Mouse (Mus musculus) midbrain, embryonic 14.5 days (tissue): Measurements from ENCODE around the gene Spata31d1b. TPM values are rescaled to one million over a fixed set of nuclear protein-coding genes. Genes with fewer than 3 reads are reported as not detected.

Experiments
- ATAC-seq: fragments of 200-750 bp; cut with Nextera tagmentation; 2 replicates; pipeline ENCODE4 v1.8.0; 2017; ENCODE audit warnings: moderate number of reproducible peaks, moderate library complexity; ENCODE audit not compliant: low FRiP score, low TSS enrichment
- DNase-seq: peaks from one replicate; pipeline ENCODE4 v3.0.0-alpha.2; 2015
- H3K27ac ChIP-seq: fragments of 300-500 bp; sonication (generic); replicated peaks from 2 replicates; pipeline ENCODE4 v1.5.1; 2014; ENCODE audit warnings: mild to moderate bottlenecking, low read depth, low read length, moderate library complexity
- H3K27me3 ChIP-seq: fragments of 300-500 bp; sonication (generic); 2 replicates; pipeline ENCODE4 v1.6.1; 2014; ENCODE audit warnings: low read length, control low read depth, mixed read lengths; ENCODE audit not compliant: control insufficient read depth, insufficient read depth
- H3K36me3 ChIP-seq: fragments of 300-500 bp; sonication (generic); 2 replicates; pipeline ENCODE4 v1.6.1; 2014; ENCODE audit warnings: low read length, control low read depth; ENCODE audit not compliant: control insufficient read depth, insufficient read depth
- H3K4me1 ChIP-seq: fragments of 300-500 bp; sonication (generic); 2 replicates; pipeline ENCODE4 v1.6.1; 2014; ENCODE audit warnings: mild to moderate bottlenecking, antibody characterized with exemption, low read length, control low read depth; ENCODE audit not compliant: control insufficient read depth, insufficient read depth
- H3K4me2 ChIP-seq: fragments of 300-500 bp; sonication (generic); 2 replicates; pipeline ENCODE4 v1.6.1; 2014; ENCODE audit warnings: mild to moderate bottlenecking, low read length, moderate library complexity
- H3K4me3 ChIP-seq: fragments of 300-500 bp; sonication (generic); replicated peaks from 2 replicates; pipeline ENCODE4 v1.5.1; 2014; ENCODE audit warnings: low read depth, low read length
- H3K9ac ChIP-seq: fragments of 300-500 bp; sonication (generic); replicated peaks from 2 replicates; pipeline ENCODE4 v1.6.1; 2014; ENCODE audit warnings: mild to moderate bottlenecking, low read length, moderate library complexity
- H3K9me3 ChIP-seq: fragments of 300-500 bp; sonication (generic); 2 replicates; pipeline ENCODE4 v1.6.1; 2016; ENCODE audit warnings: low read length, control low read depth, mixed read lengths; ENCODE audit not compliant: control insufficient read depth
- WGBS: fragments of 180-500 bp; shearing (Covaris S2); extraction: QIAGEN DNeasy Blood & Tissue Kit; methylation state at CpG from one replicate; pipeline ENCODE4 v1.1.7; 2014; 5-methylcytosine and 5-hydroxymethylcytosine counted together
- polyA plus RNA-seq: library from polyadenylated mRNA; unstranded; fragments of >200 nt; fragmentation: Nextera tagmentation; extraction: Ambion mirVana; gene quantifications from 2 replicates; pipeline ENCODE4 v1.2.1, GENCODE M21; 2014

Spata31d1b gene
- polyA plus RNA-seq, 1 experiment from 2014 or later: not detected

DNA sequence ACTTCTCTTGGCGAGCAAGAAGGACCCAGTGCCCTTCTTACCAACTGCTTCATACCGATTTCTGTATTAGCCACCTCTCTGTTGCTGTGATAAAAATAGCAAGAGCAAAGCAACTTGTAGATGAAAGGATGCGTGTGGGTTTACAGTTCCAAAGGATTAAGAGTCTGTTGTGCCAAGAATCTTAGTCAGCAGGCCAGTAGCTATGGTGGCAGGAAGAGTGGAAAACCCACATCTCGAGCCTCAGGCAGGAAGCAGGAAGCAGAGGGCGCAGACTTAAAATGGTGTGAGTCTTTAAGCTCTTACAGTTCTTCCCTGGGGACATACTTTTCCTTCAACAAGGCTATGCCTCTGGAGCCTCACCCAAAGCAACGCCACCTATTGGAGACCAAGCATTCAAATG lies 33.4 kb downstream of the Spata31d1b start:
- no peak overlapping the region for H3K27ac ChIP-seq
- no peaks in the 10 kb centered on the region for H3K27me3 ChIP-seq
- H3K4me2 ChIP-seq: no peak overlapping the region
- no peak overlapping the region for H3K4me3 ChIP-seq
- no peaks in the 10 kb centered on the region for H3K9me3 ChIP-seq
- H3K9ac ChIP-seq: no peak overlapping the region
- ATAC-seq (no peak), DNase-seq (no peak)
- WGBS: 87% methylated on average over 6 of the region's 6 CpGs
- no peaks in the 10 kb centered on the region for H3K4me1 ChIP-seq
- H3K36me3 ChIP-seq: no peaks in the 10 kb centered on the region

- DNase-seq (no peak), ATAC-seq (no peak)
- Histone ChIP-seq H3K9me3 (no peaks in the 10 kb centered on the region), H3K4me1 (no peaks in the 10 kb centered on the region), H3K27me3 (no peaks in the 10 kb centered on the region), H3K4me2 (no peak overlapping the region), H3K4me3 (no peak overlapping the region), H3K36me3 (no peaks in the 10 kb centered on the region), H3K27ac (no peak overlapping the region), H3K9ac (no peak overlapping the region)
- 72% methylated on average over 6 of the region's 6 CpGs for WGBS
These were observed 34.1 kb downstream of the Spata31d1b start for GRCm38 (mm10) chr13:59746164-59746563.

- no peak within 1 kb of the TSS for H3K9ac ChIP-seq
- H3K9me3 ChIP-seq: no peaks in the 10 kb centered on the region
- no peak within 1 kb of the TSS for H3K4me2 ChIP-seq
- DNase-seq (no peak), ATAC-seq (no peak)
- WGBS: 78% methylated on average over 9 of the region's 9 CpGs
- H3K4me1 ChIP-seq: no peaks in the 10 kb centered on the region
- H3K36me3 ChIP-seq: no peaks in the 10 kb centered on the region
- H3K4me3 ChIP-seq: no peak within 1 kb of the TSS
- H3K27me3 ChIP-seq: no peaks in the 10 kb centered on the region
- H3K27ac ChIP-seq: no peak within 1 kb of the TSS
These were observed 34.6 kb downstream of the Spata31d1b start, which contains the start of gene 1700014D04Rik for GRCm38 (mm10) chr13:59746711-59747110. TSS of gene 1700014D04Rik (minus strand) at chr13:59746752.

GRCm38 (mm10) chr13:59750310-59750709 lies 38.2 kb downstream of the Spata31d1b start:
- 86% methylated on average over 12 of the region's 12 CpGs for WGBS
- no peak for ATAC-seq

GRCm38 (mm10) chr13:59756906-59757305 lies 44.8 kb downstream of the Spata31d1b start:
- Histone ChIP-seq H3K27ac (no peak overlapping the region), H3K9me3 (no peaks in the 10 kb centered on the region), H3K4me2 (no peak overlapping the region), H3K36me3 (peaks cover 62% of the 10 kb centered on the region), H3K4me1 (no peaks in the 10 kb centered on the region), H3K9ac (no peak overlapping the region), H3K27me3 (no peaks in the 10 kb centered on the region), H3K4me3 (no peak overlapping the region)
- no peak for ATAC-seq
- WGBS: 92% methylated on average over 7 of the region's 7 CpGs
- DNase-seq: no peak

More at GRCm38 (mm10) chr13:59750310-59750709, 38.2 kb downstream of the Spata31d1b start:
- Histone ChIP-seq H3K4me2 (no peak overlapping the region), H3K4me3 (no peak overlapping the region), H3K9me3 (no peaks in the 10 kb centered on the region), H3K9ac (no peak overlapping the region), H3K27me3 (no peaks in the 10 kb centered on the region), H3K4me1 (no peaks in the 10 kb centered on the region), H3K36me3 (peaks cover 15% of the 10 kb centered on the region), H3K27ac (no peak overlapping the region)
- DNase-seq: no peak

DNA sequence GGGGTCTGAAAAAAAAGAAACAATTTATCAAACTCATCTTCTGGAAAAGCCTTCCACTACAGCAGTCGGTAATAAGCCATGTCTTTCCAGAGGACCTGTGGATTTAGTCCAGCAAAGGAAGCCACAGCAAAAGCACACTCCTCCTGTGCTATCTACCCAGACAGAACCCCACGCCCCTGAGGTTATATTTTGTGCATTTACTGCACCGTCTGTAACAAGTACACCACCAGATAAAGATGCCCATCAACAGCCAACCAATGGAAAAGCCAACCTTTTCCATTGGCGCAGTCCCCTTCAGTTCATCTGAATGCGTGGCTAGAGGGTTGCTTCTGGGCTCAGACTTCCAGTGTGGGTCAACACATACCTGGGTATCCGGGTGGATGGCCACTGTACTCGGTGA lies 50.7 kb downstream of the Spata31d1b start:
- Histone ChIP-seq H3K27ac (no peak overlapping the region), H3K36me3 (peaks cover 44% of the 10 kb centered on the region), H3K9me3 (no peaks in the 10 kb centered on the region), H3K27me3 (no peaks in the 10 kb centered on the region), H3K9ac (no peak overlapping the region), H3K4me1 (peaks cover 12% of the 10 kb centered on the region), H3K4me3 (no peak overlapping the region), H3K4me2 (no peak overlapping the region)
- 92% methylated on average over 7 of the region's 7 CpGs for WGBS
- no peak for ATAC-seq
- DNase-seq: no peak

DNA sequence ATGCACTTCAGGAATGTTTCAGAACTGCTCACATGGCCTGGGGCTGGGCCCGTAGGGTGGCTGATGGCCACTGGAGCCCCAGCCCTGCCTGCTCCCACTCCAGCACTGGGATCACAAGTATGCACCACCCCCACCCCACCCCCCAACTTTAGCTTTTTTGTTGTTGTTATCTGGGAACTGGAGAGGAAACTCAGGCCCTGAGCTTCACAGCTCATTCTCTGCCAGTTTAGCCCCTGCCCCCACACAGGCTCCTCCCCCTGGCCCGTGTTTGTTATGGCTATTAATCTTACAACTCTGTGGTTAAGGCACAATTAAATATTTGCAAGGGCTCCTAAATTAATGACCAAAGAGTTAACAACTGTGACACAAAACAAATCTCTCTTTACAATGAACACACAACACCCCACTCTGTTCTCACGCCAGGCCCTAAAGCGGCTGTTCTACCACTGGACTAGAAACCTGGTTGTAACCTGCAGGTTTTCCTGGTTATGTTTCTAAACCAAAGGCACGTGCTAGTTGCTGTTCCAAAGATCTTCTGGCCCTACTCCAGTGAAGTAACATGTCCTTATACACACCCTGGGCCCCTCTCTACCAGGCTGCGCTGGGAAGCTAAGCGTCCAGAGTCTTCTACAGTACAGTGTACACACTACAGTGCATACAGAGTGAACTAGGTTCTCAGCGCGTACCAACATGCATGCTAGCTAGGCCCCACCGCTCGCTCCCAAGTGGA lies 54.9 kb downstream of the Spata31d1b start:
- Histone ChIP-seq H3K4me3 (no peak overlapping the region), H3K36me3 (peaks cover 17% of the 10 kb centered on the region), H3K4me1 (peaks cover 33% of the 10 kb centered on the region), H3K9ac (no peak overlapping the region), H3K4me2 (0 out of 2 replicates have a peak overlapping the region, but pooled peaks have one; percentile 10), H3K27me3 (no peaks in the 10 kb centered on the region), H3K27ac (no peak overlapping the region), H3K9me3 (no peaks in the 10 kb centered on the region)
- ATAC-seq: no peak
- no peak for DNase-seq
- 86% methylated on average over 11 of the region's 11 CpGs for WGBS

DNA sequence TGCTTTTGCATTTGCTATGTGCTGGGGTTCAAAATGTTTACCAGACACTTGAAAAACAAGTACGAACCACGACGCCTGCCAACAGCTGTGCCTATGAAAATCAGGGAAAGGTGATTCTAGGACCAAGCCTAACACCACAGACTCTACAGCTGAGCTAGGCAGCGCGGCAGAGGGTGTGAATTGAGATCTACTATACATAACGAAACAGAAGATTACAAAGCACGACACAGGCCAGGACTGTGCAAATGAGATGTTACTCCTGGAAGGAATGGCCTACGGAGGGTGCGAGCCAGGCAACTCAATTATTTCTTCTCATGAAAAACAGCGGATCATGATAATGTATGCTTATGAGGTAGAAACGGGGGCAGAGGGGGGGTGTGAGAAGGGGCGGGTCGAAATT lies 56.4 kb downstream of the Spata31d1b start:
- ATAC-seq (no peak), DNase-seq (peak; percentile 6)
- Histone ChIP-seq H3K4me3 (peak overlapping the region; percentile 90), H3K27me3 (no peaks in the 10 kb centered on the region), H3K9ac (peak overlapping the region; percentile 74; the same call in 1 of the 2 replicates), H3K27ac (no peak overlapping the region), H3K4me1 (peaks cover 33% of the 10 kb centered on the region), H3K36me3 (peaks cover 23% of the 10 kb centered on the region), H3K4me2 (peak overlapping the region; percentile 70), H3K9me3 (no peaks in the 10 kb centered on the region)
- 39% methylated on average over 13 of the region's 13 CpGs for WGBS
